Mouse (Mus musculus) cerebellum, postnatal 4 days (tissue): ENCODE results near the gene Acd.

Source experiments
- DNase-seq, 2 experiments: peaks; one replicate each; pipeline ENCODE4 v3.0.0; 2022; ENCODE audit warnings: low spot score in 2 of 2, mixed read lengths in 1 of 2

Gene Acd

DNA sequence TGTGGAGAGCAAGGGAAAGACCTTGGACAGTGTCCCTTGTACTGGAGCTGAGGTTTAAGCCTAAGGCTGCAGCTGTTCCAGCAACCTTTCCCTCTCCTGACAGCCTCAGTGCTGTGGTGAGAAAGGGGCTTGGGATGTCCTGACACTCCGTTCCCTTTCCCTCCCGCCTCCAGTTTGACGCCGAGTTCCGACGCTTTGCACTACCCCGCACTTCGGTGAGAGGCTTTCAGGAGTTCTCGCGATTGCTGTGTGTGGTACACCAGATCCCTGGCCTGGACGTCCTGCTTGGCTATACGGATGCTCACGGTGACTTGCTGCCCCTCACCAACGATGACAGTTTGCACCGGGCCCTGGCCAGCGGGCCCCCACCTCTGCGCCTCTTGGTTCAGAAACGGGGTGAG is 1.1 kb upstream of the Acd start:
- no peak for DNase-seq

DNA sequence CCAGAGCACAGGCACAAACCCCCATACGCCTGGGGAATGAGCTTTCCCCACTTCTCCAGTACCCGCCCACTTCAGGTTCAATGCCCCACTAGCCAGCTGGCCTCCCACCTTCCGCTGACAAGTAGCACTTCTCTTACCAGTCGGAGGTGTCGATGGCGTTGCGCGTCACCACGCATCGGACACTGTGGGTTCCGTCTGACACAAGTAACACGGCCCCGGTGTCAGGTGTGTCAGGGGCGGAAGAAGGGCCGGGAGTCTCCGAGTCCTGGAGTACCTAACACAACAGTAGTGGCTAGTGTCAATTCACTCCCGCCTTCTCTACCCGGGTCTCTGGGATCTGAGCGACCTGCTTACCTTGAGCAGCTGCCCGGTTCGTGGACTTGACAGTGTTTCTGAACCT is 336 bp downstream of the Acd start:
- DNase-seq: no peak

GRCm38 (mm10) chr8:105699488-105700215 is 1.2 kb downstream of the Acd start:
- DNase-seq: no peak

- DNase-seq: no peak
These were observed 2.2 kb downstream of the Acd start for GRCm38 (mm10) chr8:105698734-105699133.

GRCm38 (mm10) chr8:105697196-105697780 is 3.6 kb downstream of the Acd start:
- DNase-seq: no peak

DNA sequence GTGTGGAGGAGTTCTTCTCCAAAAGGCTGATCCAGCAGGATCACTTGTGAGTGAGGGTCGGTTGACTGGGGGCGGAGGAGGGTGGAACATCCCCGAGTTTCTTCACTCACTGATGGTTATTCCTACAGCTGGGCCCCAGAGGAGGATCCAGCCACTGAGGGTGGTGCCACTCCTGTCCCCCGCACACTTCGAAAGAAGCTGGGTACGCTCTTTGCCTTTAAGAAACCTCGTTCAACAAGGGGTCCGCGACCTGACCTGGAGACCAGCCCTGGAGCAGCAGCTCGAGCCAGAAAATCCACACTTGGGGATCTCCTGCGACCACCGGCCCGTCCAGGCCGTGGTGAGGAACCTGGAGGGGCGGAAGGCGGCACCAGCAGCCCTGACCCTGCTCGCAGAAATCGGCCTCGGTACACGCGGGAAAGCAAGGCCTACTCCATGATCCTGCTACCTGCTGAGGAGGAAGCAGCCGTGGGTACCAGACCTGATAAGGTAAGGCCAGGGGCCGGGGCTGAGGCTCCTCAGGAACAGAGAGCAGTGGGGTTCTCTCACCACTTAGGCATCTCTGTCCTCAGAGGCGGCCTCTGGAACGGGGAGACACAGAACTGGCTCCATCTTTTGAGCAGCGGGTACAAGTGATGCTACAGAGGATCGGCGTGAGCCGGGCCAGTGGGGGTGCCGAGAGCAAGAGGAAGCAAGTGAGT is 5.7 kb downstream of the Acd start:
- no peak for DNase-seq

GRCm38 (mm10) chr8:105694051-105694799 is 6.7 kb downstream of the Acd start:
- peak in 1 of 2 experiments; percentile 79 for DNase-seq

DNA sequence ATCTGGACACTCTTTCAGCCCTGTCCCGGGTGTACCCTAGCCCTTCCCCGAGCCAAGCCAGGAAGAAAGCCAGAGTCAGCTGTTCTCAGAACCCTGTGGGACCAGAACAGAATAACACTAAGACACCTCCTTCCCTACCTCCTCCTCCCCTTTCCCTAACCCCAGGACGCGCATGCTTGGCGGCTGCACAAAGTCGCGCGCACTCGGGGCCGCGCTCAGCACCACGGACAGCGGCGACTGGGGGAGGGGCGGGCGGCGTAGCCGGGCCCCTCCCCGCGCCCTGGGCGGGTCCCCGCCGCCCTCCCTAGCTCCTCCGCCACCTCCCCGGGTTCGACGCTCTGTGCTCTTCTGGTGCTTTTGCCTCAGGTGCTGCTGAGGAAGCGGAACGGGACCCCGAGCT is 7.3 kb downstream of the Acd start:
- peak; percentile 74 to 85 for DNase-seq

DNA sequence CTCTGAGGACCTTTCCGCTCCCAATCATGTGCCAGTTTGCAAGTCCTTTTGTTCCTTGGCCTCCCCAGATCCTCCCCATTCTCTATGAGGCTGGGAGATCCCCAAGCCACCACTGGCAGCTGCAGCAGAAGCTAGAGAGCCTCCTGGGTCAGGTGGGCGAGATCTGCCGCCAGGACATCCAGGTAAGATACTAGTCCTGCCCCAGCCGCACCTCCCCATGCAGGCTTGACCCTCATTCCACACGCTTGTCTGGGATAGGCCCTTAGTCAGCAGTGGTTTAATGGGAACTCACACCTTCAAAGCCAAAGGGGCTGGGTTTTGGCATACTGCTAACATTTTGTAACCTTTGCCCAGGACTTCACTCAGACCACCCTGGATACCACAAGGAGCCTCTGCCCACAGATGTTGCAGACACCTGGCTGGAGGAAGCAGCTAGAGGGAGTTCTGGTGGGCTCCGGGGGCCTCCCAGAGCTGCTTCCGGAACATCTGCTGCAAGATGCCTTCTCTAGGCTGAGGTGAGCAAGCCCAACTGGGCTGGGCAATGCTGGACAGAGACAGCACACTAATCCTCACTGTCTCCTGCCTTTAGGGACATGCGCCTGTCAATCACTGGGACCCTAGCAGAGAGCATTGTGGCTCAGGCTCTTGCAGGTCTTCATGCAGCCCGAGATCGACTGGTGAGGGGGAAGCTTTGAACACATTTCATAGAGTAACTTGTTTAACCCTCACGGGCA is 8.3 kb downstream of the Acd start:
- no peak for DNase-seq

GRCm38 (mm10) chr8:105690978-105691377 is 9.9 kb downstream of the Acd start:
- no peak for DNase-seq

DNA sequence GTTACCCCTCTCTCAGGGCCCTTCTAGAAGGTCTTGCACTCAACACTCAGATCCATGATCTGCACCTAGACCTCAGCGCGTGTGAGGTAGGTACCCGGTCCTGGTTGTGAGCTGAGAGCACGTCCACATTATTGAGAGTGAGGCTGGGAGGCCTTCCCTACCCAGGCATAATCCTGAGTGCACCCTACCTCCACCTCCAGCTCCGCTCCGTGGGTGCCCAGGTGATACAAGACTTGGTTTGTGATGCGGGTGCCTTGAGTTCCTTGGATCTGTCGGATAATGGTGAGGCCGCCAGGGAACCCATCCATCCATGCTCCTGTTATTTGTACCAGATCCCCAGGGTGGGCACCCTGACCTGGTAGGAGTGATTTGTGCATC is 10.9 kb downstream of the Acd start:
- no peak for DNase-seq

GRCm38 (mm10) chr8:105689256-105689982 is 11.5 kb downstream of the Acd start:
- no peak for DNase-seq

DNA sequence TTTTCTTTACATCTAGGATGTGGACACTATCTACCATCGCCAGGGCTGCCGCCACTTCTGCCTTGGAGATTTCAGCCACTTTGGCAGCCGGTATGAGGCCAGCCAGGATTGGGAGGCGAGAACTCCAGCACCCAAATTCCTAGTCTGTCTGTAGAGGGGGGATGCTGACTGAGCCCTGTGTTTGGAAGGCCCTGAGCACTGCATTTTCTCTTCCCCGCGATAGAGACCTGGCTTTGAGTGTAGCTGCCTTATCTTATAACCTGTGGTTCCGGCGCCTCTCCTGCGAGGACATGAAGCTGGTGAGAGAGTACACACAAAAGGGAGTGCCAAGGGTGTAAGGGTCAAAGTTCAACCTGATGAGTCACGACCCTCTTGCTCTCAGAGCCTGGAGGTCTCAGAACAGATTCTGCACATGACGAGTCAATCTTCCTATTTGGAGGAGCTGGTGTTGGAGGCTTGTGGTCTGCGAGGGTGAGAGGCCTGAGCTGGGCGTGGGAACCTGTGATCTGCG is 12.6 kb downstream of the Acd start:
- DNase-seq: no peak

- DNase-seq: no peak
These were observed 13.4 kb downstream of the Acd start for GRCm38 (mm10) chr8:105687512-105687911.

DNA sequence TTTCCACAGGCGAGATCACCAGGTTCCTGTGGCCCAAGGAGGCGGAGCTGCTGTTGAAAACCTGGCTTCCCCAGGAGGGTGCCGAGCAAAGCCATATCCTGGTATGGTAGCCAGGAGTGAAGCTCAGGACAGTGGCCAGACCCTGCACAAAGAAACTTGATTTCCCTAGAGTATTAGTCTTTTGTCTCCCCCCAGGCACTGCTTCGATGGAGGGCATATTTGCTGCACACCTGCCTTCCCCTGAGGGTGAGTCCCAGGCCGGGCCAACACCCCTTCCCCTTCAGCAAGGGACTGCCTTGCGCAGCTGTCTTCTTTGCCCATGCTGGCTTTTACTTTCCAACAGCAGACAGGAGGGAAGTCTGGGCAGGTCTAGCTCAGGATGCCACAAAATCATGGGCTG is 14.4 kb downstream of the Acd start:
- no peak for DNase-seq

DNA sequence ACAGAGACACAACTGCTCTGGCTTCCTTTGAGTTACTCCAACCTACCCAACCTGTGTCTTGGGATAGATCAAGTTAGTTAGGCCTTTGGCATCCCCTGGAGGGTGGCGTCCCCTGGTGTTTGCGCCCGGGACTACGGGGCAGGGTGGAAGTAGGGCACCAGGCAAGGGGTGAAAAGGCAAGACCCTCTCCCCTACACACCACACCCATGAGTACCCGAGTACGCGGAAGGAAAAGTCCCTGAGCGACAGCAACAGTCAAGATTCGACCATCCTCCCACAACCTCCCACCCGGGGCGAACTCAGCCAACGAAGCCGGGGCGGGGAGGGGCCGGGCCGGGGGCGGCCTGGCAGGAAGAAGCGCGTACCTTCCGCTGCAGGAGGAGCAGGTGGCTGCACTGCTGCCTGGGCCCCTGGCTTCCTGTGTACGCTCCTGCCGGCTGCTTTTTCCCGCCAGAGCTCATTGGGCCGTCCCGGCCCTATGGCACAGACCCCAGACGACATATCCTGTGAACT is 15.1 kb downstream of the Acd start, which contains the start of gene Carmil2:
TSS of gene Carmil2 (plus strand) at position 479 of the 513 bp plus-strand sequence.
- no peak for DNase-seq

DNA sequence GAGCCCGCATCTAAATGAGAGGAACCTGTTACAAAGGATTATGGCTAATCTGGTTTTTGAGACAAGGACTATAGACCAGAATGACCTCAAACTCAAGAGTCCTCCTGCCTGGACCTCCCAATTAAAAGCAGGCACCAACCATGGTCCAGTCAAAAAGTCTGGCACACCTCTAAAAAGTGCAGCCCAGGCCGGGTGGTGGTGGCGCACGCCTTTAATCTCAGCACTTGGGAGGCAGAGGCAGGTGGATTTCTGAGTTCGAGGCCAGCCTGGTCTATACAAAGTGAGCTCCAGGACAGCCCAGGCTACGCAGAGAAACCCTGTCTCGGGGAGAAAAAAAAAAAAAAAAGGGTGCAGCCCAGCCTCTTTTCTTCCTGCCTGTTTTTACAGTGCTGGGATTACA is 15.6 kb downstream of the Acd start:
- no peak for DNase-seq

- DNase-seq: no peak
These were observed 23.0 kb downstream of the Acd start for GRCm38 (mm10) chr8:105677891-105678290.

DNA sequence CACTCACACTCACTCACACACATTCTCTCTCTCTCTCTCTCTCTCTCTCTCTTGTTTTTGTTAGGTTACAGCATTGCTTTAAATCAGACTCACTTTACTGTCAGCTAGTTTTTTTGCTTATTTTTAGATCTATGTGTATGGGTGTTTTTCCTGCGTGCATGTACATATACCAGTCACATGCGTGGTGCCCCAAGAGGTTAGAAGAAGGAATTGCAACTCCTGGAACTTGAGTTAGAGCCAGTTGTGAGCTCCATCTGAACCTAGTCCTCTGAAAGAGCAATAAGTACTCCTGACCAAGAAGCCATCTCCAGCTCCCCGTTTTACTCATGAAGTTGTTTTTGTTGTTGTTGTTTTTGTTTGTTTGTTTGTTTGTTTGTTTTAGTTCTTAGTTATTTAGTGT is 39.7 kb downstream of the Acd start:
- DNase-seq: no peak

DNA sequence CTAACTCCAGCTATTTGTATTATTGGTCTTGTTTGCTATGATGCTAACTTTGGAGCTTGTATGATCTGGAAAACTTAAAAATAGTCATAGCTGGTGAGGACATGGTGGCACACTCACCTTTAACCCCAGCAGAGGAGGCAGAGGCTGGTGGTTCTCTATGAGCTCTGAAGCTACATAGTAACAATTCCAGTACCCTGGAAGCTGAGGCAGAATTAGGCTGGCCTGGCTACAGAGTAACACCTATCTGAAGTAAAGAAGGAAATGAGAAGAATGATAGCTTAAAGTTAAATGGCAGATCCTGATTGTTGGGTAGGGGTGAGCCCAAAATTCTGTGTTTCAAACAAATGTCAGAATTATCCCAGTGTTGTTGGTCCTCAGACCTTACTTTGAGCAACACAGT is 43.3 kb downstream of the Acd start:
- no peak for DNase-seq

- DNase-seq: no peak
These were observed 52.0 kb downstream of the Acd start for GRCm38 (mm10) chr8:105648929-105649328.
